Mouse (Mus musculus): ENCODE measurements at regions not wholly inside any gene's neighbourhood (a gene's known extent, or its start where the extent isn't known, plus 50 kb on each side); places are given as distances from the start of the nearest gene placed in this dataset.

- H3K9me3 ChIP-seq: no peaks in the 10 kb centered on the region
- ATAC-seq (ENCODE audit: low FRiP score, low read depth): no peak
- H3K27me3 ChIP-seq: no peaks in the 10 kb centered on the region
- no peaks in the 10 kb centered on the region for H3K36me3 ChIP-seq
- H3K4me2 ChIP-seq: no peak overlapping the region
- 89% methylated on average over 3 of the region's 3 CpGs for WGBS
- H3K4me1 ChIP-seq (replicated peaks): no peaks in the 10 kb centered on the region
- H3K9ac ChIP-seq: no peak overlapping the region
- H3K27ac ChIP-seq (replicated peaks): no peak overlapping the region
- H3K4me3 ChIP-seq: no peak overlapping the region
Measured at GRCm38 (mm10) chr12:13709806-13710205, 440.9 kb downstream of the Nbas start.

GRCm38 (mm10) chr12:13707747-13708146, 438.8 kb downstream of the Nbas start:
- ATAC-seq (ENCODE audit: low FRiP score, low read depth): no peak
- Histone ChIP-seq H3K9ac (no peak overlapping the region), H3K36me3 (no peaks in the 10 kb centered on the region), H3K4me2 (no peak overlapping the region), H3K4me3 (no peak overlapping the region), H3K4me1 (replicated peaks) (no peaks in the 10 kb centered on the region), H3K27me3 (no peaks in the 10 kb centered on the region), H3K9me3 (no peaks in the 10 kb centered on the region), H3K27ac (replicated peaks) (no peak overlapping the region)
- 86% methylated on average over 5 of the region's 5 CpGs for WGBS

GRCm38 (mm10) chr12:13706510-13706909, 437.6 kb downstream of the Nbas start:
- no peaks in the 10 kb centered on the region for H3K36me3 ChIP-seq
- H3K27ac ChIP-seq (replicated peaks): no peak overlapping the region
- H3K9me3 ChIP-seq: no peaks in the 10 kb centered on the region
- peak; percentile 45; the same call in 1 of the 2 replicates for ATAC-seq (ENCODE audit: low FRiP score, low read depth)
- H3K4me3 ChIP-seq: no peak overlapping the region
- 29% methylated on average over 4 of the region's 4 CpGs for WGBS
- H3K4me2 ChIP-seq: no peak overlapping the region
- H3K27me3 ChIP-seq: no peaks in the 10 kb centered on the region
- H3K9ac ChIP-seq: no peak overlapping the region
- no peaks in the 10 kb centered on the region for H3K4me1 ChIP-seq (replicated peaks)

GRCm38 (mm10) chr12:13703604-13704003, 434.7 kb downstream of the Nbas start:
- WGBS: 81% methylated on average over 3 of the region's 3 CpGs
- H3K4me1 ChIP-seq (replicated peaks): no peaks in the 10 kb centered on the region
- H3K9ac ChIP-seq: no peak overlapping the region
- no peak overlapping the region for H3K27ac ChIP-seq (replicated peaks)
- H3K4me3 ChIP-seq: no peak overlapping the region
- ATAC-seq (ENCODE audit: low FRiP score, low read depth): no peak
- H3K9me3 ChIP-seq: no peaks in the 10 kb centered on the region
- H3K4me2 ChIP-seq: no peak overlapping the region
- no peaks in the 10 kb centered on the region for H3K36me3 ChIP-seq
- no peaks in the 10 kb centered on the region for H3K27me3 ChIP-seq

GRCm38 (mm10) chr12:13699858-13700257, 430.9 kb downstream of the Nbas start:
- Histone ChIP-seq H3K4me1 (replicated peaks) (no peaks in the 10 kb centered on the region), H3K4me2 (no peak overlapping the region), H3K9me3 (no peaks in the 10 kb centered on the region), H3K4me3 (no peak overlapping the region), H3K27me3 (no peaks in the 10 kb centered on the region), H3K36me3 (no peaks in the 10 kb centered on the region), H3K9ac (no peak overlapping the region), H3K27ac (replicated peaks) (no peak overlapping the region)
- WGBS: 92% methylated on average over 2 of the region's 2 CpGs
- no peak for ATAC-seq (ENCODE audit: low FRiP score, low read depth)

- 72% methylated on average over 4 of the region's 4 CpGs for WGBS
- Histone ChIP-seq H3K4me1 (replicated peaks) (no peaks in the 10 kb centered on the region), H3K27me3 (no peaks in the 10 kb centered on the region), H3K4me2 (no peak overlapping the region), H3K27ac (replicated peaks) (no peak overlapping the region), H3K9ac (no peak overlapping the region), H3K36me3 (no peaks in the 10 kb centered on the region), H3K4me3 (no peak overlapping the region), H3K9me3 (no peaks in the 10 kb centered on the region)
- ATAC-seq (ENCODE audit: low FRiP score, low read depth): no peak
Measured at GRCm38 (mm10) chr12:13698834-13699233, 429.9 kb downstream of the Nbas start.

GRCm38 (mm10) chr12:13691394-13692165, 422.6 kb downstream of the Nbas start:
- Histone ChIP-seq H3K27me3 (no peaks in the 10 kb centered on the region), H3K4me3 (no peak overlapping the region), H3K9me3 (no peaks in the 10 kb centered on the region), H3K9ac (no peak overlapping the region), H3K27ac (replicated peaks) (no peak overlapping the region), H3K36me3 (no peaks in the 10 kb centered on the region), H3K4me2 (no peak overlapping the region), H3K4me1 (replicated peaks) (no peaks in the 10 kb centered on the region)
- no peak for ATAC-seq (ENCODE audit: low FRiP score, low read depth)
- 43% methylated on average over 2 of the region's 2 CpGs for WGBS

- no peaks in the 10 kb centered on the region for H3K27me3 ChIP-seq
- no peak overlapping the region for H3K4me2 ChIP-seq
- H3K4me3 ChIP-seq: no peak overlapping the region
- no peaks in the 10 kb centered on the region for H3K9me3 ChIP-seq
- 57% methylated on average over 1 of the region's 1 CpGs for WGBS
- no peaks in the 10 kb centered on the region for H3K36me3 ChIP-seq
- H3K27ac ChIP-seq (replicated peaks): no peak overlapping the region
- 0 out of 2 replicates have a peak, but pooled peaks have one; percentile 34 for ATAC-seq (ENCODE audit: low FRiP score, low read depth)
- no peak overlapping the region for H3K9ac ChIP-seq
- H3K4me1 ChIP-seq (replicated peaks): no peaks in the 10 kb centered on the region
Measured at GRCm38 (mm10) chr12:13677266-13677665, 408.3 kb downstream of the Nbas start.

- Histone ChIP-seq H3K9ac (no peak overlapping the region), H3K27ac (replicated peaks) (no peak overlapping the region), H3K4me1 (replicated peaks) (no peaks in the 10 kb centered on the region), H3K4me3 (no peak overlapping the region), H3K4me2 (no peak overlapping the region), H3K36me3 (no peaks in the 10 kb centered on the region), H3K9me3 (no peaks in the 10 kb centered on the region), H3K27me3 (no peaks in the 10 kb centered on the region)
- ATAC-seq (ENCODE audit: low FRiP score, low read depth): no peak
Measured at GRCm38 (mm10) chr12:13669453-13669852, 400.5 kb downstream of the Nbas start.

- ATAC-seq (ENCODE audit: low FRiP score, low read depth): no peak
- Histone ChIP-seq H3K27me3 (no peaks in the 10 kb centered on the region), H3K9me3 (no peaks in the 10 kb centered on the region), H3K27ac (replicated peaks) (no peak overlapping the region), H3K4me1 (replicated peaks) (no peaks in the 10 kb centered on the region), H3K36me3 (no peaks in the 10 kb centered on the region), H3K4me3 (no peak overlapping the region), H3K4me2 (no peak overlapping the region), H3K9ac (no peak overlapping the region)
- 72% methylated on average over 3 of the region's 3 CpGs for whole genome bisulfite sequencing
Measured at GRCm38 (mm10) chr12:13668485-13669022, 399.6 kb downstream of the Nbas start.

GRCm38 (mm10) chr12:13639336-13639735, 370.4 kb downstream of the Nbas start:
- H3K4me2 ChIP-seq: no peak overlapping the region
- H3K27ac ChIP-seq (replicated peaks): no peak overlapping the region
- H3K4me3 ChIP-seq: no peak overlapping the region
- H3K36me3 ChIP-seq: no peaks in the 10 kb centered on the region
- no peaks in the 10 kb centered on the region for H3K4me1 ChIP-seq (replicated peaks)
- no peak overlapping the region for H3K9ac ChIP-seq
- H3K27me3 ChIP-seq: no peaks in the 10 kb centered on the region
- ATAC-seq (ENCODE audit: low FRiP score, low read depth): no peak
- H3K9me3 ChIP-seq: no peaks in the 10 kb centered on the region
- WGBS: 72% methylated on average over 1 of the region's 1 CpGs
